Mouse (Mus musculus) G1E (cell line): Measurements from ENCODE around the gene Rcan2. TPM values are rescaled to one million over a fixed set of nuclear protein-coding genes. Genes with fewer than 3 reads are reported as not detected.
"Not testable (repeated sequence)": the region's sequence is repeated elsewhere in the genome, so short reads cannot be mapped to it uniquely, and the experiment has no call there.

Experiments used
- ATAC-seq: 2 replicates; pipeline ENCODE4 v1.8.0; 2016; ENCODE audit warnings: mild to moderate bottlenecking; ENCODE audit not compliant: insufficient number of reproducible peaks, poor library complexity, low FRiP score, severe bottlenecking; ENCODE audit errors: extremely low read depth
- DNase-seq: peaks from one replicate; pipeline ENCODE4 v3.0.0; 2012; ENCODE audit warnings: low spot score
- H3K27me3 ChIP-seq: 2 replicates; pipeline ENCODE4 v1.6.1; 2012; ENCODE audit warnings: mild to moderate bottlenecking, low read length, inconsistent platforms; ENCODE audit not compliant: insufficient read depth
- H3K36me3 ChIP-seq: replicated peaks from 2 replicates; pipeline ENCODE3; 2012; ENCODE audit warnings: mild to moderate bottlenecking, inconsistent platforms
- H3K4me1 ChIP-seq: 2 replicates; pipeline ENCODE4 v1.6.1; 2012; ENCODE audit warnings: low read depth, low read length, inconsistent platforms, mixed read lengths; ENCODE audit not compliant: insufficient read depth
- H3K4me3 ChIP-seq: 2 replicates; pipeline ENCODE4 v1.5.1; 2012; ENCODE audit warnings: low read depth, mild to moderate bottlenecking, inconsistent platforms, low read length, moderate library complexity, mixed read lengths
- H3K9me3 ChIP-seq: replicated peaks from 2 replicates; pipeline ENCODE4 v1.6.1; 2012; ENCODE audit warnings: inconsistent platforms
- CTCF ChIP-seq: IDR thresholded peaks from 2 replicates; pipeline ENCODE4 v1.5.1; 2012; ENCODE audit warnings: low read depth, low read length, inconsistent platforms, mixed read lengths
- GATA1 ChIP-seq: IDR thresholded peaks from 2 replicates; pipeline ENCODE4 v1.6.1; 2012; ENCODE audit warnings: borderline replicate concordance, low read length, inconsistent platforms, mixed read lengths
- GATA2 ChIP-seq: IDR thresholded peaks from 2 replicates; pipeline ENCODE4 v1.6.1; 2012; ENCODE audit warnings: low read depth, low read length, inconsistent platforms, borderline replicate concordance
- POLR2AphosphoS5 ChIP-seq: IDR thresholded peaks from 2 replicates; pipeline ENCODE4 v1.6.1; 2012; ENCODE audit warnings: low read depth, low read length, inconsistent platforms; ENCODE audit not compliant: insufficient replicate concordance
- TAL1 ChIP-seq: conservative IDR thresholded peaks from 2 replicates; pipeline ENCODE4 v1.6.1; 2012; ENCODE audit warnings: low read depth, low read length, inconsistent platforms, mixed read lengths
- polyA plus RNA-seq: library from polyadenylated mRNA; stranded (reverse); fragments of >175 nt; gene quantifications from 2 replicates; pipeline ENCODE4 v1.2.3, GENCODE M21; 2012
- total RNA-seq, 2 experiments: library from RNA; stranded (forward) in 1 of 2; stranded (reverse) in 1 of 2; fragments of 200-1000 nt in 1 of 2; fragments of >200 nt in 1 of 2; fragmentation: Nextera tagmentation in 1 of 2; gene quantifications; 2 replicates each; pipeline ENCODE4 v1.2.3; 2014 to 2017

Gene Rcan2
- total and polyA plus RNA-seq, 3 experiments, result 0.11 TPM; not detected in 2

DNA sequence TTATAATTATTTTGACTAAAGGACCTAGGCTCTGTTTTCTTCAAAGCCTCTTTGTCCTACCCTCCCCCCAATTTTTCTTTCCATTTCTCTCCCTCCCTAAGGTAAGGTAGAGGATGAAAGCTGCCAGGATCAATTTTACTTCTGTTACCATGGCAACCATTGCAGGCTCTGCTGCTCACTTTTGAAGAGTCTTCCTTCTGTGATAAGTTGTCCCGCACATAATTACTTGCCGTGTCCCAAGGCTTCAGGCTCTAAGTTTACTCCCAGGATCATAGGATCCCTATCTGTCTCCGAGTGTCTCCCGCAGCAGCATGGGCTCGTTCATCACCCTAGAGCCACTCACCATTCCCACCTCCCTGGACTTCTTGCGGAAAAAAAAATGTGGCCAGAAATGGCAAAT is 21.1 kb downstream of the Rcan2 start:
- ATAC-seq, result no peak
- TF ChIP-seq POLR2AphosphoS5 (no peak), GATA1 (no peak), GATA2 (no peak), CTCF (no peak), TAL1 (no peak)

DNA sequence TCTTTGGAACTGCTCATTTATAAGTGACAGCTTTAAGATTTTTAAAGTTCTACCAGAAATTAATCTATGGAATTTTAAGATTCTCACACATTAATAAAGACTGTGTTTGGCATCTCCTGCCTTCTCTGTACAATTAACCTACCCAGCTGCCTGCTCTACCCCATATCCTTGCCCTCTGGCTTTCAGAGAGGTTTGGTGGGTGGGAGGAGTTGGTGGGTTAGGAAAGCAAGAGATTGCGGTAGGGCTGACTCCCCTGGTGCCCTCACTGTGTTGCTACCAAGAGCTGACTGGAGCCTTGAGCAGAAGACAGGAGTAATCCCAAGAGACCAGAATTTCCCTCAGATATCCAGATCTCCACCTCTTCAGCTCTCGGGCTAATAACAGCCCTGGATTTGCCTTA is 21.5 kb downstream of the Rcan2 start:
- DNase-seq, result no peak
- Histone ChIP-seq H3K9me3 (peaks cover 27% of the 10 kb centered on the region), H3K4me1 (no peaks in the 10 kb centered on the region), H3K4me3 (no peak overlapping the region), H3K27me3 (no peaks in the 10 kb centered on the region), H3K36me3 (no peaks in the 10 kb centered on the region)
- no peak for ATAC-seq
- TF ChIP-seq GATA2 (no peak), GATA1 (no peak)

More for the DNA sequence above, 21.1 kb downstream of the Rcan2 start:
- DNase-seq, result no peak
- Histone ChIP-seq H3K4me1 (no peaks in the 10 kb centered on the region), H3K4me3 (no peak overlapping the region), H3K9me3 (peaks cover 31% of the 10 kb centered on the region), H3K36me3 (no peaks in the 10 kb centered on the region), H3K27me3 (no peaks in the 10 kb centered on the region)

DNA sequence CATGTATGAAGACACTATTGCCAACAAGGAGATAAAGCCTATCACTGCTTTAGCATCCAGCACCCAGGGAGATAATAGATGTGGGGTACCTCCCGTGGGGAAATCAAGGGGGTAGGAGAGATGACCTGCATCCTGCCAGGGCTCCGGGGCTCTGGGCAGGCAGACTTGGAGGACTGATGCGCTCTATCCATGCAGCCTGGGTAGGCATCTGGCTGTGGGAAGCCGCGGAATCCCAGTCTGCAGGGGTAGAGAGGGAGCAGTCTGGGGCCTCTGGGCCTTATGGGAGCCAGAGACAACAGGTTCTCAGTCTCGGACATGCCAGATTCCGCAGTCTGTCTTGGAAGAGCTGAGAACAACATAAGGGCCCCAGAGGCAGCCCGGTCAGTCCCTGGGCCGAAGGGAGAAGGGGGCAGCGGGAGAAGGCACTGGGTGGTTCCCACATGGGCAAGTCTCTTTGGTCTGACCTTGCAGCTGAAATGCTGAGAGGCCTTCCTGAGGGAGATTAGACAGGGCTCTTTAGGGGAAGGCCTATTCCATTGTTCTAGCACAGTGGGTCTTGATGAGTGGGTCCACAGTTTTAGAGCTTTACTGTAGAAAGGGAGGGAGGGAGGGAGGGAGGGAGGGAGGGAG is 23.7 kb downstream of the Rcan2 start:
- Histone ChIP-seq H3K9me3 (peaks cover 27% of the 10 kb centered on the region), H3K4me1 (no peaks in the 10 kb centered on the region), H3K27me3 (no peaks in the 10 kb centered on the region), H3K36me3 (no peaks in the 10 kb centered on the region), H3K4me3 (no peak overlapping the region)
- no peak for ATAC-seq
- no peak for DNase-seq
- TF ChIP-seq CTCF (no peak), TAL1 (no peak), GATA2 (no peak), GATA1 (no peak), POLR2AphosphoS5 (no peak)

DNA sequence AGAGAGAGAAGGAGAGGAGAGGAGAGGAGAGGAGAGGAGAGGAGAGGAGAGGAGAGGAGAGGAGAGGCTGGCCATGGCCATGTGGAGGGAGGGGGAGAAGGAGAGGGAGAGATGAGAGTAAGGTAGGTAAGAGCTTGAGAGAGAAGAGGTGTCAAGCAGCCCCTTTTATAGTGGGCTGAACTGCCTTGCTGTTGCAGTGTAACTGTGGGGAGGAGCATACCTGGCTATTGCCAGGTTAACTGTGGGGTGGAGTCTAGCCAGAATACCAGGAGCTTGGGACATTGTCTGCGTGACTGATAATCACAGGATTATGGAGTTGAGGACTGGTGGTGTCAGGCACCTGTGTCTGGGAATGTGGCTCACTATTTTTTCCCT is 24.2 kb downstream of the Rcan2 start:
- not testable (repeated sequence) for H3K36me3 ChIP-seq, H3K4me3 ChIP-seq, ATAC-seq, DNase-seq, H3K27me3 ChIP-seq, H3K4me1 ChIP-seq
- peaks cover 26% of the 10 kb centered on the region for H3K9me3 ChIP-seq

DNA sequence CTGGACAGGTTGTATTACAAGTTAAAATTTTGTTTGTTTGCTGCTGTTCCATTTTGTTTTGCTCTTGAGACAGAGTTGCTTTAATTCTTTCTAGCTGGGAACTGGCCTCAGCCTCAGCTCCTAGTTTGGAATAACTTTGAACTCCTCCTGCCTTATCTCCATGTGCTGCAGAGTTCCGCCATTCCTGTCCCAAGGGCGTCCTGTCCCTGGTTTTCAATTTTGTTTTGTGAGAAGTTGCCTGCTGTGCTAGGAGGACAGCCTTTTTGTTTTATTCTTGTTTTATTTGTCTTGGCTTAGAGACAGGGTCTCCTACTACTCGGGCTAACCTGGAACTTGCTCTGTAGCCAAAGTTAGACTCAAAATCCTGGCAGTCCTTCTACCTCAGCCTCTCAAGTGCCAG is 26.1 kb downstream of the Rcan2 start:
- no peaks in the 10 kb centered on the region for H3K4me1 ChIP-seq
- no peaks in the 10 kb centered on the region for H3K36me3 ChIP-seq
- DNase-seq (no peak), ATAC-seq (no peak)
- H3K4me3 ChIP-seq, result no peak overlapping the region
- peaks cover 19% of the 10 kb centered on the region for H3K9me3 ChIP-seq
- no peaks in the 10 kb centered on the region for H3K27me3 ChIP-seq
- TF ChIP-seq CTCF (no peak), GATA2 (no peak), TAL1 (no peak)

DNA sequence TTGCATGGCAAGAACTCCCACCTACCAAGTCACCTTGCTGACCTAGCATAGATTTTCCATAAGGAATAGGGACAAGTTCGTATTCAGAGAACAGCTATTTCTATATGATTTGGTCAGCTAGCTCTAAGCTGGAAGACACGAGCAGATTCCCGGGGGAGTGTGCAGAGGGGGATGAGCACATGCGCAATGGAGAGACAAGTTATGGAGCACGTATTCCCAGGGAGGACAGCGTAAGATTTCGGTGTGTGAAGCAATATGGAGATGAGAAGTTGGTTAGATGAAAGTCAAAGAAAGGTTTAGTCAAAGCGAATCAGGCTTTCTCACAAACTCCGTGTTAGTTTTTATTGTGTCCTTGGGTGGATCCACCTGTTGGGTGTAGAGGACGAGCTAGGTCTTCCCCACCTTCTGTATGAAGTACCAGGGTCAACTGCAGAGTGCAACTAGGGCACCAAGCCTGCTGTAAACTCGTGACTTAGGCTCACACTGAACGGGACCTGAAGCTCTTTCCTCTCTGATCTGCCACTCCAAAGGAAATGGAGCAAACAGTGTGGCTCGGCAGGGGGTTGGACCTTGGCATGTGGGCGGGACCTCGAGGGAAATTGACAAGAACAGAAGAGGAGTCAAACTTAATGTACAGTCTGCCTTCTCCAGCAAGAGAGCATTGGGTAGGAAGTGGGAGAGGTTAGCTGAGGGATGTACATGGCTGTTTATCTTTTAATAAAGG is 31.4 kb downstream of the Rcan2 start:
- ATAC-seq, result no peak
- no peak for DNase-seq
- no peaks in the 10 kb centered on the region for H3K36me3 ChIP-seq
- TF ChIP-seq TAL1 (no peak), GATA2 (no peak), CTCF (no peak), POLR2AphosphoS5 (no peak), GATA1 (no peak)
- H3K27me3 ChIP-seq, result no peaks in the 10 kb centered on the region
- peaks cover 24% of the 10 kb centered on the region for H3K9me3 ChIP-seq
- H3K4me1 ChIP-seq, result no peaks in the 10 kb centered on the region
- no peak overlapping the region for H3K4me3 ChIP-seq

DNA sequence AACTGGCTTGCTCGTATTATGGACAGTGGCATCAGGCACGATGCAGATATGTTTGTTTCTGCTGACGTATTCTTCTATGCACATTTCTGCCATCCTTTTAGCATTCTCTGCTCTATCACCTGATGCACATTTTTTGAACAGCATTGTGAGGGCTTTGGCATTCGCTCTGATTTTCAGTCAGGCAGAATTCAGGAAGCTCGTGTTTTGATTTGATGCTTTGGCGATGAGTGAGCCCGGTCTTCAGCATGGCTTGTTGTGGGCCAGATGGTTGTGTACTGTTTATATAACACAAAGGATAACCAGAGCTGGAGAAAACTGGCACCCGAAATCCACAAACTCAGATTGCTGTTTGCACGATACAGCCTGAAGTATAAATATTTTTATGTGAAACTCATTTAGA is 39.1 kb downstream of the Rcan2 start:
- Histone ChIP-seq H3K27me3 (no peaks in the 10 kb centered on the region), H3K4me3 (no peak overlapping the region), H3K36me3 (no peaks in the 10 kb centered on the region), H3K9me3 (peaks cover 22% of the 10 kb centered on the region), H3K4me1 (no peaks in the 10 kb centered on the region)
- TF ChIP-seq POLR2AphosphoS5 (no peak), GATA1 (no peak), TAL1 (no peak), CTCF (no peak), GATA2 (no peak)
- no peak for ATAC-seq
- DNase-seq, result no peak
